In the genomic region with DNA sequence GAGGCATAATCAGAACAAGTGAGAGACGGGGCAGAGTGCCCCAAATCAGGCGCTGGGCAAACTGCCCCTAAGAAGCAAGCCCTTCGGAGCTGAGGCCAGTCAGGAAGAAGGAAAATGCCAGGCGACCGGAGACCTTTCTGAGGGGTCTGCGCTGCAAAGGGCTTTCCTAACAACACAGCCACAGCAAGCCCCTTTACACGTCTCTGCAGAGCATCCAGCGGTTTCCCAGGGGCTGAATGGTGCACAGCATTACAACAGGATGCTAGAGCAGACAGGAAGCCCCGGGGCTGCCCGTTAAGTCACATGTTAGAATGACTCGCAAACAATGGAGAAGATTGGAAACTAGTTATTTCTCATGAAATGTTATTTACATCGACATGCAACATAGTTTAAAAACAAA, we compare ENCODE assay signal across 11 mouse cellular contexts. TPM values are rescaled to one million over a fixed set of nuclear protein-coding genes. Genes with fewer than 3 reads are reported as not detected.
DNase-seq lines count a peak whose midpoint lies in the region; ATAC-seq and TF ChIP-seq lines count a peak whose summit lies in the region.
"Had no signal": no experiment of that assay in that cellular context is flagged by ENCODE, and none has a peak within 500 bp of the region (broad histone marks: within the 10 kb centered on the region; RNA-seq: fewer than 3 reads in every experiment).

No protein-coding gene starts in this region.

- peak overlapping the region; percentile 72 for H3K27ac ChIP-seq in gastrocnemius, adult 2 months
- peak overlapping the region; percentile 52 for H3K27ac ChIP-seq in embryonic facial prominence, embryonic 14.5 days (replicated peaks; ENCODE audit: low read depth, low read length)
- 0 out of 2 replicates have a peak overlapping the region, but pooled peaks have one; percentile 4 for H3K27ac ChIP-seq in thymus, adult 2 months (ENCODE audit: control insufficient read depth, insufficient read depth, low read length)

- H3K4me3 ChIP-seq in gastrocnemius, adult 2 months, result peak overlapping the region; percentile 38; the same call in 1 of the 2 replicates
- no peak overlapping the region for H3K4me3 ChIP-seq in embryonic facial prominence, embryonic 14.5 days (ENCODE audit: low read depth, low read length)
- no peak overlapping the region for H3K4me3 ChIP-seq in thymus, adult 2 months (ENCODE audit: control insufficient read depth, insufficient read depth, low read length)

- no peak for ATAC-seq in embryonic facial prominence, embryonic 14.5 days (ENCODE audit: low read depth)
- ATAC-seq: intestine, postnatal 0 days had no signal

- no peaks in the 10 kb centered on the region for H3K9me3 ChIP-seq in embryonic facial prominence, embryonic 14.5 days (ENCODE audit: control insufficient read depth, low read length)

- peaks cover 8% of the 10 kb centered on the region; the same call in 1 of the 2 replicates for H3K36me3 ChIP-seq in embryonic facial prominence, embryonic 14.5 days (ENCODE audit: control insufficient read depth, insufficient read depth, low read length)
- no peaks in the 10 kb centered on the region for H3K36me3 ChIP-seq in thymus, adult 2 months (ENCODE audit: control insufficient read depth, insufficient read depth, low read length)

- no peaks in the 10 kb centered on the region for H3K27me3 ChIP-seq in embryonic facial prominence, embryonic 14.5 days (replicated peaks; ENCODE audit: control insufficient read depth, insufficient read depth, low read length)
- H3K27me3 ChIP-seq in thymus, adult 2 months (ENCODE audit: control insufficient read depth, insufficient read depth, low read length), result no peaks in the 10 kb centered on the region

- 55% methylated on average over 12 of the region's 12 CpGs for WGBS in embryonic facial prominence, embryonic 14.5 days
- 44% methylated on average over 12 of the region's 12 CpGs for WGBS in thymus, adult 2 months

- intact Hi-C loops in gastrocnemius, adult 2 months (cut with DNase I), result no loop called here

- TF ChIP-seq POLR2A in thymus, adult 2 months (IDR thresholded peaks at IDR 0.05; ENCODE audit: control insufficient read depth, extremely low read depth, insufficient read depth, low read length, poor library complexity), result no peak

- no peak overlapping the region for H3K9ac ChIP-seq in embryonic facial prominence, embryonic 14.5 days (ENCODE audit: low read depth, low read length)

- H3K4me1 ChIP-seq in embryonic facial prominence, embryonic 14.5 days (ENCODE audit: control insufficient read depth, insufficient read depth, low read length), result peaks cover 28% of the 10 kb centered on the region
- H3K4me1 ChIP-seq in thymus, adult 2 months (replicated peaks; ENCODE audit: control insufficient read depth, insufficient read depth, low read length), result peaks cover 7% of the 10 kb centered on the region

- H3K4me2 ChIP-seq in embryonic facial prominence, embryonic 14.5 days (ENCODE audit: low read depth, low read length), result no peak overlapping the region

- no peak for TF ChIP-seq CTCF in gastrocnemius, adult 2 months (IDR thresholded peaks at IDR 0.05)
- no peak for TF ChIP-seq CTCF in thymus, adult 2 months (IDR thresholded peaks at IDR 0.05; ENCODE audit: borderline replicate concordance, control insufficient read depth, extremely low read depth, insufficient read depth, low read length, poor library complexity)

- no peak for DNase-seq in gastrocnemius, adult 2 months
- DNase-seq in gastrocnemius, postnatal 25 days, result no peak
- peak; percentile 26 to 31 for DNase-seq in kidney, postnatal 4 days
- no peak for DNase-seq in kidney, adult 11 months
- DNase-seq in embryonic facial prominence, embryonic 14.5 days (ENCODE audit: low spot score), result no peak
- DNase-seq in thymus, adult 2 months, result peak; percentile 51
- no peak for DNase-seq in spleen, postnatal 36 days (ENCODE audit: low spot score in 2 of 2)
- DNase-seq in left cerebral cortex, adult 11 months (ENCODE audit: low spot score), result no peak
- DNase-seq: left cerebral cortex, postnatal 4 days; lung, postnatal 14 days had no signal

RNA-seq across cellular contexts. Expression of a gene that starts 53.5 kb away (rescaled TPM):
- 1 to 10 TPM; 3.3 to 4.6 TPM for total RNA-seq in gastrocnemius, adult 2 months (2021)
- 1 to 10 TPM; 2.5 to 5.0 TPM for total RNA-seq in gastrocnemius, postnatal 25 days (2021)
- 17.9 and 21.7 TPM in 2 replicates for polyA plus RNA-seq in embryonic facial prominence, embryonic 14.5 days (2014; fragmentation: Nextera tagmentation; extraction: Ambion mirVana)
- 28.9 and 29.7 TPM in 2 replicates for polyA plus RNA-seq in thymus, adult 2 months (2012; rRNA removed)

Comparison
In these comparisons a context has a peak if more than half of its experiments do, and no peak if none do; other contexts are left out.
1. DNase-seq: peak in kidney, postnatal 4 days (2 of 2) and thymus, adult 2 months (single experiment); none in gastrocnemius, adult 2 months (single experiment), gastrocnemius, postnatal 25 days (single experiment), kidney, adult 11 months (single experiment), embryonic facial prominence, embryonic 14.5 days (single experiment), spleen, postnatal 36 days (0 of 2) and left cerebral cortex, adult 11 months (single experiment).
2. H3K27ac ChIP-seq: peak in every context shown above with its lines; median percentile 72 in gastrocnemius, adult 2 months; 52 in embryonic facial prominence, embryonic 14.5 days; 4 in thymus, adult 2 months.